8 mouse cellular contexts compared by ENCODE assay signal in genomic region chr15:96460730-96461540, GRCm38 (mm10). TPM values are rescaled to one million over a fixed set of nuclear protein-coding genes. Genes with fewer than 3 reads are reported as not detected.
DNase-seq lines count a peak whose midpoint lies in the region; ATAC-seq lines count a peak whose summit lies in the region.

Gene Scaf11, minus strand, starts transcription at chr15:96460843.

- peak within 1 kb of the TSS; percentile 81 for H3K4me3 ChIP-seq in hindbrain, embryonic 16.5 days (ENCODE audit: low read length)
- H3K4me3 ChIP-seq in macrophage (ENCODE audit: inconsistent target), result peak within 1 kb of the TSS; percentile 76

- DNase-seq in T-cell, adult 2 months (ENCODE audit: low spot score), result peak; percentile 96
- peak; percentile 91 to 97 for DNase-seq in cerebellum, postnatal 36 days
- DNase-seq in gastrocnemius, adult 18-20 months (ENCODE audit: low spot score), result peak; percentile 93
- peak; percentile 92 to 96 for DNase-seq in left cerebral cortex, adult 18-20 months (ENCODE audit: low spot score in 2 of 2)
- DNase-seq in right cerebral cortex, adult 18-20 months, result peak; percentile 96
- DNase-seq in urinary bladder, postnatal 10 days (ENCODE audit: low spot score), result peak; percentile 81

- no peaks in the 10 kb centered on the region for H3K9me3 ChIP-seq in hindbrain, embryonic 16.5 days (ENCODE audit: control insufficient read depth, low read length)

- WGBS in hindbrain, embryonic 16.5 days, result under 1% methylated on average over 72 of the region's 96 CpGs
- under 1% methylated on average over 52 of the region's 96 CpGs for WGBS in macrophage (ENCODE audit: missing documents)

- H3K36me3 ChIP-seq in hindbrain, embryonic 16.5 days (ENCODE audit: control insufficient read depth, insufficient read depth, low read length), result no peaks in the 10 kb centered on the region
- H3K36me3 ChIP-seq in macrophage (ENCODE audit: inconsistent target), result no peaks in the 10 kb centered on the region

- peaks cover 7% of the 10 kb centered on the region for H3K4me1 ChIP-seq in hindbrain, embryonic 16.5 days (ENCODE audit: control insufficient read depth, insufficient read depth, low read depth, low read length)

- H3K79me2 ChIP-seq in macrophage (ENCODE audit: inconsistent target), result peaks cover 42% of the 10 kb centered on the region

- peak within 1 kb of the TSS; percentile 84 for H3K9ac ChIP-seq in hindbrain, embryonic 16.5 days (ENCODE audit: low read depth, low read length)

- H3K4me2 ChIP-seq in hindbrain, embryonic 16.5 days (ENCODE audit: low read length), result peak within 1 kb of the TSS; percentile 85

- peak within 1 kb of the TSS; percentile 97 for H3K27ac ChIP-seq in hindbrain, embryonic 16.5 days (ENCODE audit: low read depth, low read length)
- peak within 1 kb of the TSS; percentile 89 for H3K27ac ChIP-seq in macrophage

- H3K27me3 ChIP-seq in hindbrain, embryonic 16.5 days (replicated peaks; ENCODE audit: control insufficient read depth, insufficient read depth, low read length), result no peaks in the 10 kb centered on the region

- ATAC-seq in hindbrain, embryonic 16.5 days, result peak; percentile 95

RNA-seq across cellular contexts. Expression of gene Scaf11, which starts in this region (rescaled TPM):
- 10 to 100 TPM; 40.2 to 41.0 TPM for total RNA-seq in gastrocnemius, adult 18-20 months (2021)
- 39.4 and 41.5 TPM in 2 replicates for polyA plus RNA-seq in hindbrain, embryonic 16.5 days (2015; fragmentation: Nextera tagmentation; extraction: Ambion mirVana)
- 10 to 100 TPM; 54.3 to 54.7 TPM for total RNA-seq in left cerebral cortex, adult 18-20 months (2021)
- total RNA-seq in macrophage (2018; cell fraction: chromatin; rRNA removed), result 100 to 1,000 TPM in 13 of 26 experiments, 10 to 100 TPM in 13; 34.0 to 145 (median 104) TPM
- total RNA-seq in macrophage (2018; cell fraction: cytosol; rRNA removed), result 10 to 100 TPM; 41.2 to 76.9 (median 59.3) TPM
- 100 to 1,000 TPM in 10 of 26 experiments, 10 to 100 TPM in 16; 40.2 to 148 (median 81.1) TPM for total RNA-seq in macrophage (2018; cell fraction: nucleus; rRNA removed)
- polyA plus RNA-seq in macrophage (2018), result 46.8 to 54.9 TPM (median 51.0 TPM) in 3 replicates

Comparison
In these comparisons a context has a peak if more than half of its experiments do, and no peak if none do; other contexts are left out.
1. Peak in every context shown above with its lines: DNase-seq, ATAC-seq, H3K4me3 ChIP-seq and H3K27ac ChIP-seq.